Mouse (Mus musculus) hematopoietic multipotent progenitor cell, adult 10-12 weeks (in vitro differentiated cells): ENCODE results near the gene Ranbp2. TPM values are rescaled to one million over a fixed set of nuclear protein-coding genes. Genes with fewer than 3 reads are reported as not detected.

ENCODE experiments used
- polyA plus RNA-seq: library from polyadenylated mRNA; stranded (reverse); fragments of >175 nt; gene quantifications from 2 replicates; pipeline ENCODE4 v1.2.3, GENCODE M21; 2012; ENCODE audit warnings: low replicate concordance

Gene Ranbp2
- 2.1 and 5.9 TPM in 2 replicates for polyA plus RNA-seq

GRCm38 (mm10) chr10:58446384-58447279 lies at the start of gene Ranbp2:
Gene Ranbp2 (plus strand): TSS chr10:58446920.

GRCm38 (mm10) chr10:58497320-58498284 lies 50.9 kb downstream of the Ranbp2 start, which contains the start of gene Ccdc138:
Gene Ccdc138 (plus strand): TSS chr10:58497948.

Other genes starting within 250 kb of the Ranbp2 start
- not detected in 2 replicates for gene AW822073, start 222.0 kb upstream of the Ranbp2 start, polyA plus RNA-seq
- gene Duxf3, start 214.2 kb upstream of the Ranbp2 start, polyA plus RNA-seq: not detected in 2 replicates
- not detected in 2 replicates for gene Gm4981, start 210.2 kb upstream of the Ranbp2 start, polyA plus RNA-seq
- 10.0 TPM in 2 replicates for gene Gcc2, start 191.4 kb upstream of the Ranbp2 start, polyA plus RNA-seq
- 2.1 and 3.8 TPM in 2 replicates for gene Lims1, start 123.5 kb upstream of the Ranbp2 start, polyA plus RNA-seq
- 0.15 and 0.30 TPM in 2 replicates for gene Ccdc138, start 51.0 kb downstream of the Ranbp2 start, polyA plus RNA-seq
- gene Edar, start 228.7 kb downstream of the Ranbp2 start, polyA plus RNA-seq: not detected in 2 replicates